Mouse (Mus musculus) MEL (cell line): ENCODE results near the gene Sycp1.

Experiments
- CTCF ChIP-seq, 3 experiments: IDR thresholded peaks in 2 of 3; conservative IDR thresholded peaks in 1 of 3; 2 replicates each; pipeline ENCODE4 v1.5.1; 2011 to 2012; ENCODE audit warnings: low read length in 3 of 3, low read depth in 2 of 3, mild to moderate bottlenecking in 2 of 3, improper control_type of control experiment in 1 of 3, inconsistent platforms in 1 of 3, mixed read lengths in 1 of 3, moderate library complexity in 1 of 3; ENCODE audit not compliant: control insufficient read depth in 1 of 3, insufficient read depth in 1 of 3, poor library complexity in 1 of 3, severe bottlenecking in 1 of 3
- POLR2A ChIP-seq, 2 experiments: IDR thresholded peaks; 2 replicates each; pipeline ENCODE4 v1.6.1; 2011 to 2012; ENCODE audit warnings: low read length in 2 of 2, mild to moderate bottlenecking in 2 of 2, control low read depth in 1 of 2, improper control_type of control experiment in 1 of 2, low read depth in 1 of 2, moderate library complexity in 1 of 2; ENCODE audit not compliant: control insufficient read depth in 1 of 2, insufficient read depth in 1 of 2, poor library complexity in 1 of 2
- SMC3 ChIP-seq: IDR thresholded peaks from 2 replicates; pipeline ENCODE4 v1.6.1; 2011; ENCODE audit warnings: low read depth, low read length, improper control_type of control experiment
- TAL1 ChIP-seq: IDR thresholded peaks from 2 replicates; pipeline ENCODE4 v1.6.1; 2012; ENCODE audit warnings: mild to moderate bottlenecking, inconsistent platforms, low read length, moderate library complexity, mixed read lengths

DNA sequence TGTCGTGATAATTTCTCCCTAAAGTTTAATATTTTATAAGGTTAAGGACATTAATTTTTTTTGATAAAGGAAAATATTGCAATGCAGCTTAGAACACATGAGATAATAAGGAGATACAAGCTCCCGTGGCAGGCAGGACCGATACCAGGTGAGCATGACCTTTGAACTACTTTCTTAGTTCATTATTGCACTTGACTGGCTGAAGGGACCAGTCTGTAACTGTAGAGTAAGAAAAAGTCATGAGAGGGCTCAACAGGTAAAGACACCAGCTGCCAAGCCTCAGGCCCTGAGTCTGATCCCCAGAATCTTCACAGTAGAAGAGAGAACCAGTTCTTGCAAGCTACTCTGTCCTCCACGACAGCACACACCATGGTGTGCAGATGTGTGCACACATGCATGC is 41.0 kb upstream of the Sycp1 start:
- TF ChIP-seq SMC3 (no peak), POLR2A (IDR thresholded peaks at IDR 0.05; ENCODE audit: control insufficient read depth in 1 of 2, insufficient read depth in 1 of 2, low read depth in 1 of 2, low read length in 2 of 2, poor library complexity in 1 of 2) (no peak), TAL1 (no peak), CTCF (IDR thresholded peaks at IDR 0.05 in 2 of 3, conservative IDR thresholded peaks at IDR 0.05 in 1 of 3; ENCODE audit: control insufficient read depth in 1 of 3, insufficient read depth in 1 of 3, low read depth in 2 of 3, low read length in 3 of 3, poor library complexity in 1 of 3, severe bottlenecking in 1 of 3) (no peak)
